Mouse (Mus musculus) urinary bladder, postnatal 0 days (tissue): ENCODE results near the gene Serpina1e. TPM values are rescaled to one million over a fixed set of nuclear protein-coding genes. Genes with fewer than 3 reads are reported as not detected.

Experiments used
- polyA plus RNA-seq: library from polyadenylated mRNA; unstranded; fragments of >200 nt; fragmentation: Nextera tagmentation; extraction: Ambion mirVana; gene quantifications from 2 replicates; pipeline ENCODE4 v1.2.1, GENCODE M21; 2015

Serpina1e gene
- polyA plus RNA-seq: 1.2 and 5.1 TPM in 2 replicates

GRCm38 (mm10) chr12:103958798-103959197 is at the start of gene Serpina1e:
Gene Serpina1e, minus strand, starts transcription at chr12:103958975.

GRCm38 (mm10) chr12:103989857-103990256 is 31.1 kb upstream of the Serpina1e start, which contains the start of gene Serpina11:
Gene Serpina11, minus strand, starts transcription at chr12:103989957.

GRCm38 (mm10) chr12:103904837-103905340 is 53.9 kb downstream of the Serpina1e start, which contains the start of gene Serpina1c:
Gene Serpina1c, minus strand, starts transcription at chr12:103904887.

Other genes starting within 250 kb of the Serpina1e start
- 0.33 and 2.3 TPM in 2 replicates for gene Serpina1d, start 185.4 kb downstream of the Serpina1e start, polyA plus RNA-seq
- gene Serpina1b, start 128.6 kb downstream of the Serpina1e start, polyA plus RNA-seq: 0.68 and 3.0 TPM in 2 replicates
- gene Serpina1a, start 95.4 kb downstream of the Serpina1e start, polyA plus RNA-seq: 1.0 and 2.8 TPM in 2 replicates
- gene Serpina1c, start 54.1 kb downstream of the Serpina1e start, polyA plus RNA-seq: 0.42 and 1.4 TPM in 2 replicates
- gene Serpina11, start 31.0 kb upstream of the Serpina1e start, polyA plus RNA-seq: 0.13 and 0.23 TPM in 2 replicates
- gene Serpina9, start 54.8 kb upstream of the Serpina1e start, polyA plus RNA-seq: 0.04 TPM in 1 of 2 replicates, not detected in the other
- not detected in 2 replicates for gene Serpina12, start 85.5 kb upstream of the Serpina1e start, polyA plus RNA-seq
- gene Serpina5, start 142.1 kb upstream of the Serpina1e start, polyA plus RNA-seq: not detected in 2 replicates
- gene Serpina3a, start 153.7 kb upstream of the Serpina1e start, polyA plus RNA-seq: not detected in 2 replicates
- not detected in 2 replicates for gene Serpina3b, start 169.0 kb upstream of the Serpina1e start, polyA plus RNA-seq
- 1.2 and 1.8 TPM in 2 replicates for gene Serpina3c, start 194.9 kb upstream of the Serpina1e start, polyA plus RNA-seq